Mouse (Mus musculus) liver, adult (tissue): ENCODE results near the gene Bhlhe41.

ENCODE experiments used
- GATA4 ChIP-seq: IDR thresholded peaks from 2 replicates; pipeline ENCODE4 v1.6.1; 2014; ENCODE audit warnings: mild to moderate bottlenecking, low read length; ENCODE audit not compliant: insufficient replicate concordance

The Bhlhe41 gene

DNA sequence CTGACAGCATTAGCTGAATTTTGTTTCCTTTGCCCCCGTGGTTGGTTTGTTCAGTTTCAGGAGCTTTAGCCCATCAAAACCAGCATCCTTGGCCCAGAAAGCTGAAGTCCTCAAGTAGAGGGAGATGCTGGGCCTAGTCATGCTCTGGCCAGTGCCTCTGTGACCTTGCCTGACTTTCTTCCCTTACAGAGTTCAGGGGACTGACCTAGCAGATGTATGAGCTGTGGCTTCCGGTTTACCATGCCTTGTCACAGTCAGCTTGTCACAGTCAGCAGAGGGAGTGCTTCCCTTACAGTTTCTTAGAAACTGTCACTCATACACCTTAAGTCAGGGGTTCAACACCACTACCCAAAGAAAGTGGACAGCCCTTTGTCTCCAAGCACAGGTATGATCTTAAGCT, 5.0 kb downstream of the Bhlhe41 start:
- no peak for TF ChIP-seq GATA4

DNA sequence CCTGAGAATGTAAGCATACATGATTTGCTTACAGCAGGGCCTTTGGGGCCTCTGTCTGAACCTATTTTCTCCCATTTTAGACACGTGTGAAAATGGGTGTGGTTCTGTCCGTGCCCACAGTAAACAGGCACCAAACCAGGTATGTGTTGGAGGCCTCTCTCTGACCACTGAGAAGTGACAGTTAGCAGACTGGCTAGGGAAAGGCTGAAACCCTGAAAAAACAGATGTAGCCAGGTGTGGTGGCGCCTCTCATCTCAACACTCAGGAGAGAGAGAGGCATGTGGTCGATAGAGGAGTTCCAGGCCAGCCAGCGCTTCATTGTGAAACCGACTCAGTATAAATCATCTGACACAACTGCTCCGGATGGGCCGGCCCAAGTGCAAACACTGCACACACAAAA, 6.9 kb downstream of the Bhlhe41 start:
- no peak for TF ChIP-seq GATA4

DNA sequence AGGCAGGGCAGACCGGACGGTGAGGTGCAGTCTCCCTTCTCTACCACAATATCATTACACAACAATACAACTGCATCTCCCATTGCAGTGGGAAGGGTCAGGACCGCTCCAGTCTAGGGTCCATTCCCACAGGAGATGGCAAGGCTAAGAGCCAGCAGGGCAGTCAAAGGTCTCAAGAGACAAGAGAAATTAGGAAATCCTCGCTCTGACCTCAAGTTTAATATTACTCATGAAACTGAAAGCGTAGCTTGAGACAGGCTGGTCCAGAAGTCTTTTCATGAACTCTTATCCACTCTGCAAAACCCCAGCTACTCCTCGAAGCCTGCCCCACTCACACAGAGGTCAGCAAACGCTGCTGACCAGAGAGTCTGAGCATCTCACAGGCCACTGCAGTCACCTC, 7.9 kb downstream of the Bhlhe41 start:
- no peak for TF ChIP-seq GATA4

DNA sequence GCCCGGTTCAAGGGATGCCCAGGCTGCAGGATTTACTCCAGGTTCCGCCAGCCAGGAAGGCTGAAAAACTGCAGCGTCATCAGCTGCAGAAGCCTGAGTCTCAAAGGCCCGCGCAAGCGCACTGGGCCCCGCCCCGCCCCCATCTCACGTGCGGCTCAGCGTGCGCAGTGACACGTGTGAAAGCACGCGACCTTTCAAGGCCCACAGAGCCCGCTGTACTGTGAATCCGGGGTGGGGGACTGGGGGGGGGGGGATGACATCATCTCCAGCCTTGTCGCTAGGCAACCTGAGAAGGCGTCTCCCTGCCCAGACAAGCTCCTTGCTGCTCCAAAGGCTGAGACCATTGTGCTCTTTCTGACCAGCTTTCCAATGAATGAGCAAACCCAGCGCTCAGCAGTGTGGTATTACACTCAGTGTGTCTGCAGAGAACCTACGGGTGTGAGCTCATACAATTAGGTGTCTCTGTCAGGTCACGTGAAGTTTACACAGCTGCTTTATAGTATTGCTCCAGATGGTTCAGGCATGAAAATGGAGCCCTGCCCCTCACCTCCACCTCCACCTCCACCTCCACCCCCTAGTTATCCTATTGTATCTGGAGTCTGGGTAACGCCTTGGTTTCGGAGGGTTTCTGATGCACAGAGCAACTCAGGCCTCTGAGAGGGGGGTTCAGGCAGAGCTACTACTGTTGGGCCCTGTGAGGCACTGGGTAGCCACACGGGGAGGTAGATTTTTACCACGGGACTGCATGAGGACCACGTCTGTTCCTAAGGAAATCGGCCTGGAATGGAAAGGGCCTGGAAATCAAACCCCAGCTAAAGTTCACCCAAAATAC, 9.4 kb downstream of the Bhlhe41 start:
- TF ChIP-seq GATA4, result no peak

DNA sequence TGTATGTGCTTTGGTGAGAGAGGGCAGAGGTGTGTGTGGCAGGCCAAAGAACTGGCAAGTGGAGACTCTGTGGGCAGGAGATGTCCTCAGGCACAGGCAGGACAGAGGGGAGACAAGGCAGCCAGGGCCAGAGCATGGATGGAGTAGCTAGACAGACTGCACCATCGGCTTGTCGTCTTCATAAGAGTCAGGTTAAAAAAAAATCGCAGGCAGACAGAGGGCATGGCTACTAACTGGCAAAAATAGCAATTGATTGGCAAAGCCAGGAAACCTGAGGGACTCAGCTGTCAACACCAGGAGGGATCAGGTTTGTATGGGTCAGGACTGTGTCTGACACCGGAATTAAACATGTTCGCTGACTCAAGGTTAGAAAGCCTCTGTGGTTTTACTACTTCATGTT, 10.6 kb downstream of the Bhlhe41 start:
- TF ChIP-seq GATA4, result no peak

DNA sequence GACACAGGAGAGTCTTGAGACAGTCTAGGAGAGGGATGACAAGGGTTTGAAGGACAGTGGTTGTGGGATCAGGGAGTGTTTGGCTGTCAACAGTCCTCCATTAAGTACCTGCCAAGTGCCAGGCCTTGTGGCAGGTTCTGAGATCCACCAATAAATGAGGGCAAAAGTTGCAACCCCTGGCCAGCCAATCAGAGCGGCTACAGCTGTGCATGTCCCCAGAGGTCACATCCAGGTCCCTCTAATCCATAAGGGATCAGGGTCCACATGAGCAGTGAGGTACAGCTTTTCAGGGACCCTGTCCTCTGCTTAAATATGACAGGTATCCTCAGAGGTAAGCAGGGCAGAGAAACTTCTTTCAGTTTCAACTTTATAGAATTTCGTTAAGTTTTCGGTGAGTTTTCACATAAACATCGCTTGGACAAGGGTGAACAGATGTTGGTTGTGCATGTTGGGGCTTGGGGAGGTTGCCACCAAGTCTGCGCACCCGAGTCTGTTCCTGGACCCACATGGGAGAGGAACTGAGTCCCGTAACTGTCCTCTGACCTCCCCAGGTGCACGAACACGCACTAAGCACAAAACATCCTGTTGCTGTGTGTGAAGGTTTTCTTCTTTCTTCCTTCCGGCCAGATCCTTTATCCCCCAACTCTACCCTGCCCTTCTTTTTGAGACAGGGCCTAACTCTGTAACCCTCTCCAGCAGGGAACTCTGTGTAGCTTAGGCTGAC, 11.8 kb downstream of the Bhlhe41 start:
- TF ChIP-seq GATA4, result no peak

DNA sequence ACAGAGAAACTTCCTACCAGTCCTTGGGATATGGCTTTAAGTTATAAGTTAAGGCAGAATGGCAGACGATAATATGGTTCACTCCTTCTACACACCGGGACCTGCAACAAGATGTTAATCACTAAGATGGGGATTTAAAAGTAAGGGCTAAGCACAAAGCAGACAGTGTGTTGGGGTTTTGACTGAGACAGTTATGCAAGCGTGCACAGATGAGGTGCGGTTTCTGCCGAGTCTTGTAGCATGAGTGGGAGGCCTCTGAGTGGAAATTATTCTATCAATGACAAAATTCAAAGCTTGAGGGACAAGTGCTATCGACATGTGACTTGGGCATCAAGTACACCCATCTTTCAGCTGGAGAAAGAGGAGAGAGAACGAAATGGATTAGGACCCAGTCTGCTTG, 12.7 kb downstream of the Bhlhe41 start:
- TF ChIP-seq GATA4, result no peak

DNA sequence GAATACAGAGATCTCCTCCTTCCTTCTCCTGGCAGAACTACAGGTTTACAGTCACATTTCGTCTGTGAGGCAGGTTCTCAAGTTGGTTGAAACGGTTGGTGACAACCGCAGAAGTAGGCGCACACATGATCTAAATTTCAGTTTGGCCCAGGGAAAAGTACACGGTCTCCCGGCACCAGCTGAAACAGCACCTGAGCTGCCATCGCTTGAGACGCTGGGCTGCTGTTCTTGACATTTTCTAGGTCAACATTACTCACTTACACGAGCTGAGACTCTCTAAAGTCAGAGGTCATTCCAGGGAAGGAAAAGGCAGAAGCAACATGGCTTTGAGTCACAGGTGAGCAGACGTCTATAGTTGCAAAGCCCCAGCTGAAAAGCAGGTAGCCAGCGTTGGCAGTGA, 13.4 kb downstream of the Bhlhe41 start:
- no peak for TF ChIP-seq GATA4

DNA sequence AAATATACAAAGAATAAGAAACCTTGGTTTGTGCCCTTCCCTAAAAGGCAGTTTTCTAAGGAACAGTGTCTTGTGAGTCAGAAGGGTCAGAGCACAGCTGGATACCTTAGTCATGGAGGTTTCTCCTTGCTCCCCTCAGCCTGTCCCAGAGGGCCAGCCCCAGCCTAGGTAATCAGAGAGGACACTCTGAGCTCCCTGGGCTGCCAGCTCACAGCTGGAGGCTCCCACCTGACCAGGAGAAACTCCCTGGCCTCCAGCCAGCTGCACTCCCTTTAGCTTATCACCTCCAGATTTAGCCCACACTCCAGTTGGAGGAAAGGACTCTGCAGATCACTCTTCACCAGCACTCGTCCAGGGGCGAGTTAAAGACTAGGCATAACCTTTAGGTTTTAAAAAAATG, 14.6 kb downstream of the Bhlhe41 start:
- TF ChIP-seq GATA4, result no peak

DNA sequence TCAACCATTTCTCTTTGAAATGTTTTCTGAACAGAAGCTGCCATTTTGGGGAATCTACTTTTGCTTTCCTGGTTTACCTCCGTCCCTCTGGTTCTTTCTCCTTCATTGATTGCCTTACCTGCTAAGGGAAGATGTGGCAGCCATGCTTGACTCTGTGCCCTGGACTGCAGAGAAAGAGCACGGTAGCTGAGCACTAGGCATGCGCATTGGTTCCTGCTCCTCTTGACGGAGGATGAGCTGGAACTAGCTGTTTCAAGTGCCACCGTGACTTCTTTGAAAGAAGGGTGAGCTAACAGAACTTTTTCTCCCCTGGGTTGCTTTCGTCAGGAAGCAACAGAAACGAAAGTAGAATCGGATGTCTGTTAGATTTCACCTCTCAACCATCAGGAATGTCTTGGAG, 17.7 kb downstream of the Bhlhe41 start:
- TF ChIP-seq GATA4, result no peak

DNA sequence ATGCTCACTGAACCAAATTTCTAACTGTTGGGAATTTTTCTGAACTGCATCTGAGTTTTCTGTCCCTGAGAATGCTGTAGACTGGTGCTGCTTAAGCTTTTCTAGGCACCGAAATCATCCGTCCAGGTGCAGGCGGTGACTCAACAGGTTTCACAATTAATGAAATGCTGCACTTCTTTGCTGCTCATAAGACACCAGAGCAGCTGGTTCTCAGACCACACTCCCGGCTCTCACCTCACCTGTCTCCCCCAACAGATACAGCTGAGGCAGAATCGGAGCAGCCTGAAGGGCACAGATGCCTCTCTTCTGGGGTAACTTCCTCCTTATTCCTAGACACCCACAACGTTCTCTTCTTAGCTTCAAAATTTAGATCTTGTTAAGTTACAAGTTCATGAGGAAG, 18.4 kb downstream of the Bhlhe41 start:
- no peak for TF ChIP-seq GATA4

DNA sequence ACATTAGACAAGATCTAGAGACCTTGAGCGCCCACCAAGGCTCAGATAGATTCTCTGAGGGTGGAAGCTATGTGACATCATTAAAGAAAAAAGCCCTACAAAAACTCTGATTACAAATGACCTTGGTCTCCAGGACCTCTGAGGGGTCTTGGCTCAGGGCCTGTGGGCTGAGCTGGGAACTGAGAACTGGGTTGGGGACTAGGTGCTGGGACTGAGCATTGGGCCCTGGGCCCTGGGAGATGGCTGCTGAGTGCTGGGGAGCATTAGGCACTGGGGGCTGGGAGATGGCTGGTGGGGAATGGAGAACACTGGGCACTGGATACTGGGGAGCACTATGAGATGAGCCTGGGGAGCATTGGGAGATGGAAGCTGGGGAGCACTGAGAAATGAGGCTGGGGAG, 19.3 kb downstream of the Bhlhe41 start:
- TF ChIP-seq GATA4, result no peak

DNA sequence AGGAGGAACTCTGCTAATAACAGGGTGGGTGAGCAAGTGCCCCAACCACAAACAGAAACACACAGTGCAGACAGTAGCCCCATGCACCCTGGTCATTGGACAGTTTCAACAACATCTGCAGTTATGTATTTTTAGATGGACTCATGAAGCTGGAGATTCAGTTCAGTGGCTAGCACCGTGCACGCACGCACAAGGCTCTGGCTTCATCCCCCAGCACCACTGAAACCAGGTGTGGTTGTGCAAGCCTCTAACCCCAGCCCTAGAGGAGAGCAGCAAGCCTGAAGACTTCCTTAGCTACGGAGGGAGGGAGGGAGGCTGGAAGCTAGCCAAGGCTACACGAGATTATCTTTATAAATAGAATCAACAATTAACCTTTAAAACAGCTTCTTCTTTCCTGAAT, 19.7 kb downstream of the Bhlhe41 start:
- TF ChIP-seq GATA4, result no peak

DNA sequence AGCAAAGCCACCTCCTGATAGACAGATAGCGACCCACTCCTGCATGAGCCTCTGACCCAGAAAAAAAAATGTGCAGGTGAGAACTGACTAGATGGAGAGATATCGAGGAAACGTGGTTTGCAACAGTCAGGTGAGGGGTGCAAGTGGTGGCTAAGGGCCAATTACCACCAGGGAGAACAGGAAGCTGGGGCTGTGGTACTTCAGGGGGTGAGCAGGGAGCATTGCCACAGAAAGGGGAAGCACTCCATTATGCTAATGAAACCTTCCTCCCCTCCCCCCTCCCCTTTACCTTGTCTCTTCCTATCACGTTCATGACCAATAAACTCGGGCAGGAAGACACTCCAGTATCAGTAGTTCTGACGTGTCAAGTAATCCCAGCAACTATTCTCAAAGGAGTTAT, 30.0 kb downstream of the Bhlhe41 start:
- no peak for TF ChIP-seq GATA4

DNA sequence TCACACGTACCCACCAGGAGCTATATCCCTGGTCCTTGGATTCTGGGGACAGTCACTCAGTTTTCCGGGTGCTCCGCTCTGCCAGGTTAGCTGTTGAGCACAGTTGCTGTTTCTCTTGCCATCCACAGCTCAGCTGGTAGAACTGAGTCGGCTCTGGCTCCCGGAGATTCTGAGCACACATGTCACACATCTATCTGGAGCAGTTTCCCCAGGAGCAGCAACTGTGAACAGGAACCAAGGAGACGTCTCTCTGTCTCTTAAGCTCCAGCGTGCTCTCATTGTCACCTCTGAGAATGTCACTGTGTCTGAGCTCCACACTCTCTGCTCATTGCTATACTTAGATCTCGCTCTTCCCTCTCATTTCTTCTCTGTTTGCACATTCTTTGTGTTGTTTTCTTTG, 32.4 kb downstream of the Bhlhe41 start:
- TF ChIP-seq GATA4, result no peak

DNA sequence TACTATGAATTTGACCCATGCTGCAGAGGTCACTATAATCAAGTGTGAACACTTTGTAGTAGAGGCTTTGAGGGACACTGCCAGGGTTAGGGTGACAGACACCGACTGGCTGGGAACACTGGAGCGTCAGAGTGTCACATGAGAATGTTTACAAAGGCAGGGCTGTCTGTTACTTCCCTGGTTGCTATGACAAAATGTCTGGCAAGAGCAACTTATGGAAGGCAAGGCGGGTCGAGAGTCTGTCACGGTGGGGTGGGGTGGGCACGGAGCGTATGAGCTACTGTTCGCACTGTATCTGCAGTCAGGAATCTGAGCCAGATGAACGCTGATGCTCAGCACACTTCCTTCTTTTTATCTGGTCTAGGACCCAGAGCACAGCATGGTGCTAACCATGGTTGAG, 34.7 kb downstream of the Bhlhe41 start:
- TF ChIP-seq GATA4, result no peak

DNA sequence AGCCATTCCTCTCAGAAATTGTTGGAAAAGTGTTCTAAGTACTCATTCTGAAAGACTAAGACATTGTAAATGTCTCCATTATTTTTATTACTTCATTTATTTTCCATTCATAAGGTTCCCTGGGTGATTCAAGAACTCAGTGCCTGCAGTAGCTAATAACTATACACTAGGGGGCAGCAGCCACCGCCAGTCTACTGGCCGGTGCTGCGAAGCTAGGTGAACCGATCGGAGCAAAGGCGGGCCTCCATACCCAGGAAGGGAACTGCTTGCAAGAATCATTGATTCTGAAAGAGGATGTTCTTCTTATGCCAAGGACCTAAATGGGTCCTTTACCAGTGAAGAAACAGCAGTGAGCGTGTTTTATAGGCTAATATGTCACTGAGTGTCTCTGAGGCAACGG, 35.2 kb downstream of the Bhlhe41 start:
- TF ChIP-seq GATA4, result no peak
